Mouse (Mus musculus) thymus, adult 2 months (tissue): ENCODE measurements around the gene Tmem59. TPM values are rescaled to one million over a fixed set of nuclear protein-coding genes. Genes with fewer than 3 reads are reported as not detected.
A peak's percentile ranks its signal among the peaks of the same experiment; 100 is the strongest.

Source experiments
- DNase-seq: peaks from one replicate; pipeline ENCODE4 v3.0.0; 2021
- H3K27ac ChIP-seq: fragments of 200-500 bp; 2 replicates; pipeline ENCODE4 v1.5.1; 2012; ENCODE audit warnings: low read length, control low read depth; ENCODE audit not compliant: control insufficient read depth, insufficient read depth
- H3K27me3 ChIP-seq: fragments of 200-500 bp; 2 replicates; pipeline ENCODE4 v1.6.1; 2012; ENCODE audit warnings: mild to moderate bottlenecking, low read length, moderate library complexity, mixed read lengths; ENCODE audit not compliant: control insufficient read depth, insufficient read depth
- H3K36me3 ChIP-seq: fragments of 200-500 bp; 2 replicates; pipeline ENCODE4 v1.6.1; 2012; ENCODE audit warnings: mild to moderate bottlenecking, low read length, moderate library complexity; ENCODE audit not compliant: control insufficient read depth, insufficient read depth
- H3K4me1 ChIP-seq: fragments of 200-500 bp; replicated peaks from 2 replicates; pipeline ENCODE4 v1.6.1; 2012; ENCODE audit warnings: low read length; ENCODE audit not compliant: control insufficient read depth, insufficient read depth
- H3K4me3 ChIP-seq: fragments of 200-500 bp; 2 replicates; pipeline ENCODE4 v1.5.1; 2012; ENCODE audit warnings: mild to moderate bottlenecking, low read length, control low read depth, moderate library complexity; ENCODE audit not compliant: control insufficient read depth, insufficient read depth
- CTCF ChIP-seq: fragments of 200-500 bp; IDR thresholded peaks from 2 replicates; pipeline ENCODE4 v1.5.1; 2012; ENCODE audit warnings: mild to moderate bottlenecking, control low read depth, low read length, moderate library complexity, borderline replicate concordance; ENCODE audit not compliant: control insufficient read depth, poor library complexity, insufficient read depth; ENCODE audit errors: extremely low read depth
- POLR2A ChIP-seq: fragments of 200-500 bp; IDR thresholded peaks from 2 replicates; pipeline ENCODE4 v1.6.1; 2012; ENCODE audit warnings: mild to moderate bottlenecking, low read length, control low read depth, moderate library complexity; ENCODE audit not compliant: control insufficient read depth, poor library complexity, insufficient read depth; ENCODE audit errors: extremely low read depth
- WGBS: fragments of 180-500 bp; shearing (Covaris S2); methylation state at CpG from one replicate; pipeline ENCODE4 v1.1.7; 2018; 5-methylcytosine and 5-hydroxymethylcytosine counted together
- polyA plus RNA-seq: library from polyadenylated mRNA; depleted of rRNA; stranded (reverse); fragments of >200 nt; gene quantifications from 2 replicates; pipeline ENCODE4 v1.2.3, GENCODE M21; 2012

The Tmem59 gene
- polyA plus RNA-seq, 1 experiment = 194 TPM

GRCm38 (mm10) chr4:107159166-107159773 lies 18.9 kb upstream of the Tmem59 start:
- no peak for TF ChIP-seq POLR2A
- TF ChIP-seq CTCF = no peak
- 89% methylated on average over 11 of the region's 11 CpGs for WGBS
- Histone ChIP-seq H3K36me3 (peaks cover 34% of the 10 kb centered on the region), H3K4me1 (no peaks in the 10 kb centered on the region), H3K4me3 (no peak overlapping the region), H3K27me3 (no peaks in the 10 kb centered on the region), H3K27ac (no peak overlapping the region)
- DNase-seq = no peak

GRCm38 (mm10) chr4:107160181-107160580 lies 18.0 kb upstream of the Tmem59 start:
- no peak overlapping the region for H3K4me3 ChIP-seq
- no peak for DNase-seq
- 97% methylated on average over 8 of the region's 8 CpGs for WGBS
- H3K27ac ChIP-seq = no peak overlapping the region
- H3K4me1 ChIP-seq = no peaks in the 10 kb centered on the region
- H3K27me3 ChIP-seq = no peaks in the 10 kb centered on the region
- TF ChIP-seq POLR2A = no peak
- no peak for TF ChIP-seq CTCF
- peaks cover 35% of the 10 kb centered on the region for H3K36me3 ChIP-seq

- TF ChIP-seq CTCF = no peak
- TF ChIP-seq POLR2A = no peak
- H3K27me3 ChIP-seq = no peaks in the 10 kb centered on the region
- WGBS = 96% methylated on average over 10 of the region's 10 CpGs
- H3K4me3 ChIP-seq = no peak overlapping the region
- no peak for DNase-seq
- H3K36me3 ChIP-seq = peaks cover 33% of the 10 kb centered on the region
- H3K27ac ChIP-seq = no peak overlapping the region
- no peaks in the 10 kb centered on the region for H3K4me1 ChIP-seq
Measured at GRCm38 (mm10) chr4:107163341-107163740, 14.9 kb upstream of the Tmem59 start.

GRCm38 (mm10) chr4:107163756-107164587 lies 14.2 kb upstream of the Tmem59 start:
- peaks cover 33% of the 10 kb centered on the region for H3K36me3 ChIP-seq
- TF ChIP-seq POLR2A = no peak
- no peak for TF ChIP-seq CTCF
- 57% methylated on average over 9 of the region's 9 CpGs for WGBS
- no peak overlapping the region for H3K27ac ChIP-seq
- peak; percentile 70 for DNase-seq
- H3K4me1 ChIP-seq = no peaks in the 10 kb centered on the region
- H3K27me3 ChIP-seq = no peaks in the 10 kb centered on the region
- no peak overlapping the region for H3K4me3 ChIP-seq

- H3K27me3 ChIP-seq = no peaks in the 10 kb centered on the region
- no peak for TF ChIP-seq CTCF
- TF ChIP-seq POLR2A = no peak
- WGBS = 95% methylated on average over 5 of the region's 5 CpGs
- H3K27ac ChIP-seq = no peak overlapping the region
- no peak overlapping the region for H3K4me3 ChIP-seq
- no peak for DNase-seq
- H3K36me3 ChIP-seq = peaks cover 24% of the 10 kb centered on the region
- no peaks in the 10 kb centered on the region for H3K4me1 ChIP-seq
Measured at GRCm38 (mm10) chr4:107166700-107167099, 11.5 kb upstream of the Tmem59 start.

GRCm38 (mm10) chr4:107167798-107168197 lies 10.4 kb upstream of the Tmem59 start:
- H3K4me1 ChIP-seq = no peaks in the 10 kb centered on the region
- WGBS = 93% methylated on average over 5 of the region's 5 CpGs
- peaks cover 21% of the 10 kb centered on the region for H3K36me3 ChIP-seq
- no peaks in the 10 kb centered on the region for H3K27me3 ChIP-seq
- TF ChIP-seq CTCF (no peak), POLR2A (no peak)
- no peak overlapping the region for H3K27ac ChIP-seq
- no peak overlapping the region for H3K4me3 ChIP-seq
- no peak for DNase-seq
